Mouse (Mus musculus) heart, embryonic 14.5 days (tissue): Measurements from ENCODE around the gene Ccdc102a. TPM values are rescaled to one million over a fixed set of nuclear protein-coding genes. Genes with fewer than 3 reads are reported as not detected.

Experiments
- ATAC-seq: fragments of 200-750 bp; cut with Nextera tagmentation; 2 replicates; pipeline ENCODE4 v1.8.0; 2017; ENCODE audit warnings: low read depth, moderate TSS enrichment; ENCODE audit not compliant: insufficient number of reproducible peaks, insufficient read depth, low FRiP score
- H3K27ac ChIP-seq, 2 experiments: fragments of 200-500 bp in 1 of 2; fragments of 300-500 bp in 1 of 2; sonication (generic) in 1 of 2; replicated peaks in 1 of 2; 2 replicates each; pipeline ENCODE4 v1.5.1; 2012 to 2014; ENCODE audit warnings: low read depth in 2 of 2, low read length in 2 of 2, control low read depth in 1 of 2, mild to moderate bottlenecking in 1 of 2, mixed read lengths in 1 of 2; ENCODE audit not compliant: control insufficient read depth in 1 of 2, insufficient read depth in 1 of 2
- H3K27me3 ChIP-seq: fragments of 300-500 bp; sonication (generic); 2 replicates; pipeline ENCODE4 v1.6.1; 2014; ENCODE audit warnings: mild to moderate bottlenecking, low read length, control low read depth; ENCODE audit not compliant: control insufficient read depth, insufficient read depth
- H3K36me3 ChIP-seq: fragments of 300-500 bp; sonication (generic); 2 replicates; pipeline ENCODE4 v1.6.1; 2014; ENCODE audit warnings: mild to moderate bottlenecking, control low read depth, low read length, mixed read lengths; ENCODE audit not compliant: control insufficient read depth, insufficient read depth
- H3K4me1 ChIP-seq, 2 experiments: fragments of 200-500 bp in 1 of 2; fragments of 300-500 bp in 1 of 2; sonication (generic) in 1 of 2; 2 replicates each; pipeline ENCODE4 v1.6.1; 2012 to 2014; ENCODE audit warnings: low read length in 2 of 2, control low read depth in 1 of 2, mixed read lengths in 1 of 2; ENCODE audit not compliant: control insufficient read depth in 2 of 2, insufficient read depth in 2 of 2
- H3K4me2 ChIP-seq: fragments of 300-500 bp; sonication (generic); 2 replicates; pipeline ENCODE4 v1.6.1; 2014; ENCODE audit warnings: mild to moderate bottlenecking, low read length
- H3K4me3 ChIP-seq, 2 experiments: fragments of 200-500 bp in 1 of 2; fragments of 300-500 bp in 1 of 2; sonication (generic) in 1 of 2; 2 replicates each; pipeline ENCODE4 v1.5.1; 2012 to 2014; ENCODE audit warnings: low read length in 2 of 2, mild to moderate bottlenecking in 2 of 2, control low read depth in 1 of 2, low read depth in 1 of 2, moderate library complexity in 1 of 2; ENCODE audit not compliant: control insufficient read depth in 1 of 2, insufficient read depth in 1 of 2
- H3K9ac ChIP-seq: fragments of 300-500 bp; sonication (generic); 2 replicates; pipeline ENCODE4 v1.6.1; 2014; ENCODE audit warnings: mild to moderate bottlenecking, low read length
- H3K9me3 ChIP-seq: fragments of 300-500 bp; sonication (generic); 2 replicates; pipeline ENCODE4 v1.6.1; 2016; ENCODE audit warnings: low read length, control low read depth; ENCODE audit not compliant: control insufficient read depth
- WGBS: fragments of 180-500 bp; shearing (Covaris S2); extraction: QIAGEN DNeasy Blood & Tissue Kit; methylation state at CpG from one replicate; pipeline ENCODE4 v1.1.7; 2014; 5-methylcytosine and 5-hydroxymethylcytosine counted together
- polyA plus RNA-seq: library from polyadenylated mRNA; unstranded; fragments of >200 nt; fragmentation: Nextera tagmentation; extraction: Ambion mirVana; gene quantifications from 2 replicates; pipeline ENCODE4 v1.2.1, GENCODE M21; 2014

Ccdc102a gene
- polyA plus RNA-seq, 1 experiment from 2014 or later: 25.8 TPM

GRCm38 (mm10) chr8:94875096-94875870 is 42.6 kb downstream of the Ccdc102a start:
- H3K9ac ChIP-seq: peak overlapping the region; percentile 85
- peak overlapping the region; percentile 9 to 79; a peak in 2 of 4 replicates for H3K27ac ChIP-seq
- H3K4me2 ChIP-seq: peak overlapping the region; percentile 97
- H3K9me3 ChIP-seq: no peaks in the 10 kb centered on the region
- peaks cover 29 to 45% of the 10 kb centered on the region in 2 experiments for H3K4me1 ChIP-seq
- H3K27me3 ChIP-seq: no peaks in the 10 kb centered on the region
- peak overlapping the region; percentile 62 to 72 for H3K4me3 ChIP-seq
- 5% methylated on average over 17 of the region's 17 CpGs for WGBS
- ATAC-seq: no peak
- H3K36me3 ChIP-seq: peaks cover 3% of the 10 kb centered on the region; the same call in 1 of the 2 replicates

GRCm38 (mm10) chr8:94874358-94874757 is 43.5 kb downstream of the Ccdc102a start:
- WGBS: 8% methylated on average over 6 of the region's 6 CpGs
- peaks cover 4% of the 10 kb centered on the region; the same call in 1 of the 2 replicates for H3K36me3 ChIP-seq
- H3K4me1 ChIP-seq: peaks cover 36 to 54% of the 10 kb centered on the region in 2 experiments
- ATAC-seq: no peak
- peak overlapping the region; percentile 97 for H3K4me2 ChIP-seq
- H3K27me3 ChIP-seq: no peaks in the 10 kb centered on the region
- peak overlapping the region; percentile 85; the same call in 1 of the 2 replicates for H3K9ac ChIP-seq
- H3K27ac ChIP-seq: no peak overlapping the region; a peak in 1 of 4 replicates
- peak overlapping the region; percentile 62 to 72 for H3K4me3 ChIP-seq
- no peaks in the 10 kb centered on the region for H3K9me3 ChIP-seq

- Histone ChIP-seq H3K9me3 (no peaks in the 10 kb centered on the region), H3K27ac (no peak overlapping the region), H3K36me3 (peaks cover 8% of the 10 kb centered on the region), H3K4me3 (no peak overlapping the region), H3K4me1 (peaks cover 45 to 67% of the 10 kb centered on the region in 2 experiments), H3K27me3 (no peaks in the 10 kb centered on the region), H3K9ac (peak overlapping the region; percentile 21; the same call in 1 of the 2 replicates), H3K4me2 (peak overlapping the region; percentile 97)
- no peak for ATAC-seq
- WGBS: 71% methylated on average over 2 of the region's 2 CpGs
Observed at GRCm38 (mm10) chr8:94872576-94872975, 45.3 kb downstream of the Ccdc102a start.

GRCm38 (mm10) chr8:94872156-94872555 is 45.7 kb downstream of the Ccdc102a start:
- no peak for ATAC-seq
- peaks cover 12% of the 10 kb centered on the region for H3K36me3 ChIP-seq
- H3K27ac ChIP-seq: peak overlapping the region in 1 of 2 experiments; percentile 77; a peak in 2 of 4 replicates
- WGBS: 55% methylated on average over 3 of the region's 3 CpGs
- peaks cover 45 to 67% of the 10 kb centered on the region in 2 experiments for H3K4me1 ChIP-seq
- no peaks in the 10 kb centered on the region for H3K27me3 ChIP-seq
- H3K4me3 ChIP-seq: no peak overlapping the region
- H3K4me2 ChIP-seq: peak overlapping the region; percentile 22
- peak overlapping the region; percentile 21; the same call in 1 of the 2 replicates for H3K9ac ChIP-seq
- no peaks in the 10 kb centered on the region for H3K9me3 ChIP-seq

- Histone ChIP-seq H3K27ac (peak overlapping the region; percentile 50 to 77), H3K9ac (peak overlapping the region; percentile 57), H3K36me3 (peaks cover 21% of the 10 kb centered on the region), H3K27me3 (no peaks in the 10 kb centered on the region), H3K4me2 (peak overlapping the region; percentile 71), H3K9me3 (no peaks in the 10 kb centered on the region), H3K4me3 (peak overlapping the region; percentile 36 to 42), H3K4me1 (peaks cover 40 to 61% of the 10 kb centered on the region in 2 experiments)
- peak; percentile 41 for ATAC-seq
- 8% methylated on average over 7 of the region's 7 CpGs for WGBS
Observed at GRCm38 (mm10) chr8:94871108-94871894, 46.6 kb downstream of the Ccdc102a start.

GRCm38 (mm10) chr8:94870474-94871107 is 47.3 kb downstream of the Ccdc102a start:
- Histone ChIP-seq H3K9me3 (no peaks in the 10 kb centered on the region), H3K4me2 (peak overlapping the region; percentile 71), H3K36me3 (peaks cover 28% of the 10 kb centered on the region), H3K9ac (peak overlapping the region; percentile 57), H3K4me3 (peak overlapping the region; percentile 36 to 42), H3K4me1 (peaks cover 40 to 60% of the 10 kb centered on the region in 2 experiments), H3K27ac (peak overlapping the region in 1 of 2 experiments; percentile 17; a peak in 1 of 4 replicates), H3K27me3 (no peaks in the 10 kb centered on the region)
- ATAC-seq: no peak
- WGBS: 19% methylated on average over 22 of the region's 22 CpGs

- Histone ChIP-seq H3K4me3 (peak overlapping the region in 1 of 2 experiments; percentile 42; a peak in 1 of 4 replicates), H3K27me3 (no peaks in the 10 kb centered on the region), H3K27ac (0 out of 4 replicates have a peak overlapping the region, but pooled peaks of 1 of the 2 experiments have one; percentile 17), H3K9me3 (no peaks in the 10 kb centered on the region), H3K9ac (peak overlapping the region; percentile 57), H3K4me2 (peak overlapping the region; percentile 71), H3K4me1 (peaks cover 35 to 54% of the 10 kb centered on the region in 2 experiments), H3K36me3 (peaks cover 34% of the 10 kb centered on the region)
- WGBS: 48% methylated on average over 4 of the region's 4 CpGs
- no peak for ATAC-seq
Observed at GRCm38 (mm10) chr8:94870003-94870402, 47.9 kb downstream of the Ccdc102a start.
